8 mouse cellular contexts compared by ENCODE assay signal in genomic region chr9:37254531-37255110, GRCm38 (mm10). TPM values are rescaled to one million over a fixed set of nuclear protein-coding genes. Genes with fewer than 3 reads are reported as not detected.
A peak's percentile ranks its signal among the peaks of the same experiment; 100 is the strongest.
DNase-seq lines count a peak whose midpoint lies in the region; ATAC-seq and TF ChIP-seq lines count a peak whose summit lies in the region.

No protein-coding gene starts in this region.

- no peak for TF ChIP-seq CTCF in layer of hippocampus, adult 2 months (conservative IDR thresholded peaks at IDR 0.05)

- peaks cover 16% of the 10 kb centered on the region for H3K4me1 ChIP-seq in embryonic facial prominence, embryonic 13.5 days
- H3K4me1 ChIP-seq in limb, embryonic 11.5 days (ENCODE audit: control insufficient read depth, insufficient read depth, low read length) = 0 out of 2 replicates have a peak, but pooled peaks cover 3% of the 10 kb centered on the region
- H3K4me1 ChIP-seq in neural tube, embryonic 14.5 days (ENCODE audit: control insufficient read depth, insufficient read depth, low read length) = peaks cover 6% of the 10 kb centered on the region; the same call in 1 of the 2 replicates

- no peaks in the 10 kb centered on the region for H3K9me3 ChIP-seq in embryonic facial prominence, embryonic 13.5 days
- no peaks in the 10 kb centered on the region for H3K9me3 ChIP-seq in limb, embryonic 11.5 days (ENCODE audit: control insufficient read depth, low read length)
- no peaks in the 10 kb centered on the region for H3K9me3 ChIP-seq in neural tube, embryonic 14.5 days (ENCODE audit: control insufficient read depth, low read length)

- 20% methylated on average over 6 of the region's 6 CpGs for WGBS in embryonic facial prominence, embryonic 13.5 days
- WGBS in limb, embryonic 11.5 days = 21% methylated on average over 6 of the region's 6 CpGs
- 23% methylated on average over 6 of the region's 6 CpGs for WGBS in neural tube, embryonic 14.5 days

- no peaks in the 10 kb centered on the region for H3K36me3 ChIP-seq in embryonic facial prominence, embryonic 13.5 days
- no peaks in the 10 kb centered on the region for H3K36me3 ChIP-seq in limb, embryonic 11.5 days (ENCODE audit: control insufficient read depth, insufficient read depth, low read length)
- H3K36me3 ChIP-seq in neural tube, embryonic 14.5 days (ENCODE audit: control insufficient read depth, insufficient read depth, low read length) = no peaks in the 10 kb centered on the region

- ATAC-seq in embryonic facial prominence, embryonic 13.5 days (ENCODE audit: insufficient number of reproducible peaks, insufficient read depth, low FRiP score, low TSS enrichment, low read depth) = no peak
- no peak for ATAC-seq in limb, embryonic 11.5 days (ENCODE audit: insufficient number of reproducible peaks, low FRiP score, low TSS enrichment, low read depth)
- no peak for ATAC-seq in neural tube, embryonic 14.5 days (ENCODE audit: low read depth)

- peak overlapping the region; percentile 73; the same call in 1 of the 2 replicates for H3K9ac ChIP-seq in embryonic facial prominence, embryonic 13.5 days
- H3K9ac ChIP-seq in limb, embryonic 11.5 days (ENCODE audit: low read length) = no peak overlapping the region
- H3K9ac ChIP-seq in neural tube, embryonic 14.5 days (replicated peaks; ENCODE audit: low read depth, low read length) = no peak overlapping the region

- peak overlapping the region; percentile 59 for H3K4me3 ChIP-seq in layer of hippocampus, adult 2 months
- peak overlapping the region; percentile 50 for H3K4me3 ChIP-seq in embryonic facial prominence, embryonic 13.5 days
- H3K4me3 ChIP-seq in limb, embryonic 11.5 days (ENCODE audit: low read depth, low read length) = peak overlapping the region; percentile 36
- peak overlapping the region; percentile 29; the same call in 1 of the 2 replicates for H3K4me3 ChIP-seq in neural tube, embryonic 14.5 days (ENCODE audit: low read depth, low read length)

- H3K27me3 ChIP-seq in embryonic facial prominence, embryonic 13.5 days = no peaks in the 10 kb centered on the region
- H3K27me3 ChIP-seq in limb, embryonic 11.5 days (ENCODE audit: control insufficient read depth, insufficient read depth, low read length) = no peaks in the 10 kb centered on the region; the same call in 1 of the 2 replicates
- H3K27me3 ChIP-seq in neural tube, embryonic 14.5 days (ENCODE audit: control insufficient read depth, insufficient read depth, low read length) = peaks cover 4% of the 10 kb centered on the region; the same call in 1 of the 2 replicates

- H3K27ac ChIP-seq in layer of hippocampus, adult 2 months = peak overlapping the region; percentile 68; the same call in 1 of the 2 replicates
- H3K27ac ChIP-seq in embryonic facial prominence, embryonic 13.5 days = no peak overlapping the region
- no peak overlapping the region for H3K27ac ChIP-seq in limb, embryonic 11.5 days (replicated peaks; ENCODE audit: low read depth, low read length)
- H3K27ac ChIP-seq in neural tube, embryonic 14.5 days (ENCODE audit: low read depth, low read length) = no peak overlapping the region

- DNase-seq in layer of hippocampus, adult 2 months (ENCODE audit: low spot score in 2 of 2) = no peak
- no peak for DNase-seq in layer of hippocampus, postnatal 10 days (ENCODE audit: low spot score in 2 of 2)
- DNase-seq in limb, embryonic 11.5 days (ENCODE audit: low spot score) = no peak
- no peak for DNase-seq in ovary, postnatal 14 days (ENCODE audit: low spot score)
- DNase-seq in left cerebral cortex, adult 11 months (ENCODE audit: low spot score) = no peak
- DNase-seq in layer of hippocampus, adult 9-11 months = no peak

- H3K4me2 ChIP-seq in embryonic facial prominence, embryonic 13.5 days = peak overlapping the region; percentile 97
- peak overlapping the region; percentile 74 for H3K4me2 ChIP-seq in limb, embryonic 11.5 days (ENCODE audit: low read depth, severe bottlenecking)
- peak overlapping the region; percentile 72 for H3K4me2 ChIP-seq in neural tube, embryonic 14.5 days (ENCODE audit: low read depth, low read length)

RNA-seq across cellular contexts. Expression of gene Slc37a2, which starts 0.9 kb away (rescaled TPM):
- 1 to 10 TPM; 1.1 to 1.6 TPM for total RNA-seq in layer of hippocampus, adult 2 months (2021)
- total RNA-seq in layer of hippocampus, postnatal 10 days (2021) = 1 to 10 TPM; 1.2 to 2.0 TPM
- polyA plus RNA-seq in embryonic facial prominence, embryonic 13.5 days (2015; fragmentation: Nextera tagmentation; extraction: Ambion mirVana) = 2.0 and 2.3 TPM in 2 replicates
- 1.1 and 1.4 TPM in 2 replicates for polyA plus RNA-seq in limb, embryonic 11.5 days (2014; fragmentation: Nextera tagmentation; extraction: Ambion mirVana)
- polyA plus RNA-seq in neural tube, embryonic 14.5 days (2014; fragmentation: Nextera tagmentation; extraction: Ambion mirVana) = 0.91 and 1.3 TPM in 2 replicates

RNA-seq across cellular contexts. Expression of gene Tmem218, which starts 46.6 kb away (rescaled TPM):
- total RNA-seq in layer of hippocampus, adult 2 months (2021) = 1 to 10 TPM; 6.2 to 8.1 TPM
- total RNA-seq in layer of hippocampus, postnatal 10 days (2021) = 10 to 100 TPM in 1 of 2 experiments, 1 to 10 TPM in 1; 8.9 to 11.5 TPM
- polyA plus RNA-seq in embryonic facial prominence, embryonic 13.5 days (2015; fragmentation: Nextera tagmentation; extraction: Ambion mirVana) = 14.9 and 17.4 TPM in 2 replicates
- 11.4 and 11.5 TPM in 2 replicates for polyA plus RNA-seq in limb, embryonic 11.5 days (2014; fragmentation: Nextera tagmentation; extraction: Ambion mirVana)
- 9.6 and 10.8 TPM in 2 replicates for polyA plus RNA-seq in neural tube, embryonic 14.5 days (2014; fragmentation: Nextera tagmentation; extraction: Ambion mirVana)
